Mouse (Mus musculus) lung, adult 2 months (tissue): ENCODE results near the gene Rora.

Experiments
- CTCF ChIP-seq: fragments of 200-500 bp; IDR thresholded peaks from 2 replicates; pipeline ENCODE4 v1.5.1; 2011; ENCODE audit warnings: mild to moderate bottlenecking, low read length, control low read depth; ENCODE audit not compliant: insufficient read depth
- POLR2A ChIP-seq: fragments of 200-500 bp; IDR thresholded peaks from 2 replicates; pipeline ENCODE4 v1.6.1; 2011; ENCODE audit warnings: low read depth, mild to moderate bottlenecking, control low read depth, low read length, borderline replicate concordance; ENCODE audit errors: extremely low read depth

- TF ChIP-seq POLR2A (no peak), CTCF (no peak)
These were observed 3.2 kb downstream of the Rora start for GRCm38 (mm10) chr9:68656796-68657130.
